Mouse (Mus musculus) left cerebral cortex, adult 2 months (tissue): ENCODE data around the gene Sars. TPM values are rescaled to one million over a fixed set of nuclear protein-coding genes. Genes with fewer than 3 reads are reported as not detected.

Source experiments
- DNase-seq, 2 experiments: peaks; one replicate each; pipeline ENCODE4 v3.0.0; 2021 to 2022; ENCODE audit warnings: low spot score in 2 of 2, mixed read lengths in 1 of 2; ENCODE audit errors: extremely low spot score in 1 of 2
- H3K27ac ChIP-seq: fragments of 200-600 bp; 2 replicates; pipeline ENCODE4 v1.8.1; 2022
- H3K4me3 ChIP-seq: fragments of 200-600 bp; 2 replicates; pipeline ENCODE4 v1.8.1; 2022
- CTCF ChIP-seq: fragments of 200-600 bp; IDR thresholded peaks from 2 replicates; pipeline ENCODE4 v1.8.1; 2022; ENCODE audit warnings: antibody characterized with exemption, mild to moderate bottlenecking, moderate library complexity
- intact Hi-C: fragments of 180-260 bp; cut with DNase I; formaldehyde crosslinking; loops from one replicate; pipeline ENCODE4 v1.15.1; 2025
- total RNA-seq, 2 experiments: library from RNA; stranded (reverse); gene quantifications; 2 replicates each; pipeline ENCODE4 v1.2.3; 2021

The Sars gene
- total RNA-seq, 2 experiments from 2014 or later = 216 to 222 TPM

GRCm38 (mm10) chr3:108423844-108424801 lies 20.9 kb downstream of the Sars start:
- DNase-seq = peak in 1 of 2 experiments; percentile 63
- Histone ChIP-seq H3K4me3 (no peak overlapping the region), H3K27ac (peak overlapping the region; percentile 58)
- no peak for TF ChIP-seq CTCF
- intact Hi-C loops = no loop called here

- no peak for DNase-seq
- intact Hi-C loops = no loop called here
- no peak overlapping the region; the same call in 1 of the 2 replicates for H3K27ac ChIP-seq
- TF ChIP-seq CTCF = no peak
- no peak overlapping the region for H3K4me3 ChIP-seq
Measured at GRCm38 (mm10) chr3:108423006-108423405, 22.0 kb downstream of the Sars start.

- peak overlapping the region; percentile 92 for H3K4me3 ChIP-seq
- peak overlapping the region; percentile 91 for H3K27ac ChIP-seq
- intact Hi-C loops = no loop called here
- peak; percentile 89 to 90 for DNase-seq
- no peak; the same call in 1 of the 2 replicates for TF ChIP-seq CTCF
Measured at GRCm38 (mm10) chr3:108415831-108416223, 29.2 kb downstream of the Sars start.

GRCm38 (mm10) chr3:108414857-108415830 lies 29.9 kb downstream of the Sars start, which contains the start of gene Celsr2:
TSS of gene Celsr2 (minus strand) at chr3:108415552.
- DNase-seq = peak; percentile 55 to 56
- intact Hi-C loops = no loop called here
- H3K27ac ChIP-seq = peak within 1 kb of the TSS; percentile 91
- peak within 1 kb of the TSS; percentile 92 for H3K4me3 ChIP-seq
- TF ChIP-seq CTCF = no peak

- H3K27ac ChIP-seq = no peak overlapping the region
- no peak for TF ChIP-seq CTCF
- H3K4me3 ChIP-seq = no peak overlapping the region
- DNase-seq = no peak
- intact Hi-C loops = no loop called here
Measured at GRCm38 (mm10) chr3:108413634-108414360, 31.2 kb downstream of the Sars start.

GRCm38 (mm10) chr3:108411754-108412121 lies 33.3 kb downstream of the Sars start:
- H3K27ac ChIP-seq = peak overlapping the region; percentile 70
- TF ChIP-seq CTCF = no peak
- peak overlapping the region; percentile 44 for H3K4me3 ChIP-seq
- intact Hi-C loops = no loop called here
- DNase-seq = peak in 1 of 2 experiments; percentile 60

GRCm38 (mm10) chr3:108411026-108411753 lies 33.8 kb downstream of the Sars start:
- Histone ChIP-seq H3K4me3 (peak overlapping the region; percentile 44), H3K27ac (peak overlapping the region; percentile 70)
- intact Hi-C loops = no loop called here
- no peak for TF ChIP-seq CTCF
- no peak for DNase-seq

GRCm38 (mm10) chr3:108410359-108410714 lies 34.7 kb downstream of the Sars start:
- no peak for DNase-seq
- intact Hi-C loops = no loop called here

GRCm38 (mm10) chr3:108409656-108410358 lies 35.2 kb downstream of the Sars start:
- intact Hi-C loops = no loop called here
- DNase-seq = no peak
- no peak for TF ChIP-seq CTCF
- peak overlapping the region; percentile 70 for H3K27ac ChIP-seq
- peak overlapping the region; percentile 44 for H3K4me3 ChIP-seq

More at GRCm38 (mm10) chr3:108410359-108410714, 34.7 kb downstream of the Sars start:
- peak overlapping the region; percentile 70 for H3K27ac ChIP-seq
- TF ChIP-seq CTCF = no peak
- H3K4me3 ChIP-seq = peak overlapping the region; percentile 44

- intact Hi-C loops = no loop called here
- no peak overlapping the region for H3K4me3 ChIP-seq
- H3K27ac ChIP-seq = no peak overlapping the region
- no peak for TF ChIP-seq CTCF
- DNase-seq = no peak
Measured at GRCm38 (mm10) chr3:108408517-108409008, 36.4 kb downstream of the Sars start.
